Mouse (Mus musculus): Measurements from ENCODE around the gene Tcf20.

Gene Tcf20

GRCm38 (mm10) chr15:82829917-82830316, 157.8 kb downstream of the Tcf20 start:
- in situ Hi-C loops (cut with MboI; ENCODE audit: unreplicated experiment in 2 of 2), result no loop called here

- in situ Hi-C loops (cut with MboI; ENCODE audit: unreplicated experiment in 2 of 2), result no loop called here
Measured at GRCm38 (mm10) chr15:82825866-82826265, 161.8 kb downstream of the Tcf20 start.

GRCm38 (mm10) chr15:82822347-82822746, 165.3 kb downstream of the Tcf20 start:
- in situ Hi-C loops (cut with MboI; ENCODE audit: unreplicated experiment in 2 of 2), result loop anchor here in 1 of 2 experiments (25.0 kb wide), 1 partner anchor 490 kb away; no protein-coding TSS in a partner anchor

DNA sequence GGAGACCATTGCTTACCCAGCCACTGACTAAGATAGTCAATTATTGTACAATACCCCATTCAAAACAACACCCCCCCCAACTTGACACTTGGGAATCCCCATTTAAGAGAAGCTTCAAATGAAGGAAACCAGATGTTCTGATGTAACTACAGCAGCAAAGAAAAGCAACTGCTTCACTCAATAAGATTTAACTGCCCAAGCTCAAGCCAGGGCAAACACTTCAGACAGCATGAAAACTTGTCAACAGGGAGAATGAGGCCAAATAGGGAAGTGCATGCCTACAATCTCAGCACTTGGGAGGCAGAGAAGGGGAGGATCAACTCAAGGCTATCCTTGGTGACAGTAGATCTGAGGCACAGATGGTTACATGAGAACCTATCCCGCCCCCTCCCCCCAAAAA, 166.0 kb downstream of the Tcf20 start:
- in situ Hi-C loops (cut with MboI; ENCODE audit: unreplicated experiment in 2 of 2), result loop anchor here in 1 of 2 experiments (25.0 kb wide), 1 partner anchor 491 kb away; no protein-coding TSS in a partner anchor

DNA sequence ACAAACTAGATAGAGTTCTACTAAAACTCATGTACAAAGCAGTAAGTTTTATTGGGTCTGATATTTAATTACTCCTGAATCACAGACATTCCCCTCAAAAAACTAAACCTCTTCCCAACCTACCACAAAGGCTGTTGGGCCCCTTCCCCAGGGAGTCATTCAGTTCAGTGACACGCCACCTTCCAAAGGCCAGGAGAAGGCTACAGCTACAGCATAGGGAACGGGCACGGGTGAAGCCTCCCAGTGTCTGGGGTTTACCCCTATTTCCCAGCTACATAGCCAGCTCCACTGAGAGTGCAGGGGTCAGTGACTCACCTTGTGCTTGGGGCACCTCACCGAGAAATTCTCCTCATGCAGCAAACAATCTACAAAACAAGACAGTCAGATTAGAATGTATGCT, 172.4 kb downstream of the Tcf20 start:
- in situ Hi-C loops (cut with MboI; ENCODE audit: unreplicated experiment in 2 of 2), result loop anchor here (5.0 to 25.0 kb wide), 4 partner anchors 222 to 800 kb away; partner anchors contain the start of gene Ttll1 (in 1 of the 2)

GRCm38 (mm10) chr15:82814806-82815205, 172.9 kb downstream of the Tcf20 start:
- in situ Hi-C loops (cut with MboI; ENCODE audit: unreplicated experiment in 2 of 2), result loop anchor here (5.0 to 25.0 kb wide), 5 partner anchors 222 to 800 kb away; partner anchors contain the start of gene Ttll1 (in 1 of the 2)

DNA sequence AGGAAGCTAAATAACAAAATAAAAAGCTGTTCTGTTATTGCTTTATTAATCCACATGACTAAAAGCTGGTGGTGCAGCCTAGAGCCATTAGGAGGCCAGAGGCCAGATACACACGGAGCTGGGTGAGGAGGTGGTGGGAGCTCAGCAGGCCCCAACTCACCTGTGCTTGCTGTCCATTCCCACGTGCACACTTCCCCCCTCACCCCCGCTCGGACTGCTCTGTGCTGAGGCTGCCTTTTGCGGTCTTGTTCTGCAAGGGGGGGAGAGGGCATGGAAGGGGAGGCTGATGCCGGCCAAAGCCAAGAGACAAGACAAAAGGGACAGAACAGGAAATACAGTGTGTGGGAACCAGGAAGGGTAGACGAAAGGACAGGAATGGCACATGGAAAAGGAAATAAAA, 173.4 kb downstream of the Tcf20 start:
- in situ Hi-C loops (cut with MboI; ENCODE audit: unreplicated experiment in 2 of 2), result loop anchor here (5.0 to 25.0 kb wide), 4 partner anchors 393 to 800 kb away; partner anchors contain the start of gene Ttll1 (in 1 of the 2)

DNA sequence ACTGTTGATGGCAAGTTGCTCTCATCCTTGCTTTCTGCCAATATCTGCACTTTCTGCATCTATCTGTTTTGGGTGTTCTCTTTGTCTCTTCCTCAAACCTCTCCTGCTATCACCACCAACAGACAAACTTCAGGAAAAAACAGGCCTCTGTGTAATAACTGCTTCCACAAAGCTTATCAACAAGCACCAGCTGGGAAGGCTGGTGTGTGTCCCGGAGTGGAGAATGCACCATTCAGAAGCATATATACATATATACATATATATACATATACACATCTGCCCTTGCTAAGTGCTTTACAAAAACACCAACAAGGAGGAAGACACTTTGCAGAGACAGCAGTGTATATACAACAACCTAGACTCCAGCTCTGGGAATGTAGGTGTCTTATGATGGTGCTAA, 177.1 kb downstream of the Tcf20 start:
- in situ Hi-C loops (cut with MboI; ENCODE audit: unreplicated experiment in 2 of 2), result loop anchor here (5.0 to 25.0 kb wide), 4 partner anchors 397 to 804 kb away; partner anchors contain the start of gene Ttll1 (in 1 of the 2)

DNA sequence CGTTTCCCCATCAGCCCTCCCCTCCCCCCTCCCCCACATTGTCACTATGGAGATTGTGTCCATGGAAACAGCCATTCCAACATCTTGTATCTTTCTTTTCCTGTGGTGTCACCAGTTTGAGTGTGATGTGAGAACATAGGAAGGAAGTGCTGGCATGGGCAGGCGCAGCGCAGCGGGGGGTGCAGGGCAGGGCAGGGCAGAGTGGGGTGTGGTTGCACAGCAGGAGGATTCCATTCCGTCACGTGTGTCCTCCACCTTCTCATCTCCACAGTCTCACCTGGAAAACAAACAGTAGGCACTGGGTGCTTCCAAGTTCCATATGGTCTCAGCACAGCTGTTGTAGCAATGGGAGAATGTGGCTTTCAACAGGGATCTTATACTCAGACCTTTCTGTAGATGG, 178.2 kb downstream of the Tcf20 start:
- in situ Hi-C loops (cut with MboI; ENCODE audit: unreplicated experiment in 2 of 2), result loop anchor here (10.0 to 25.0 kb wide), 5 partner anchors 305 to 705 kb away; partner anchors contain the start of gene Ttll1 (in 1 of the 2)

- in situ Hi-C loops (cut with MboI; ENCODE audit: unreplicated experiment in 2 of 2), result loop anchor here (10.0 to 25.0 kb wide), 5 partner anchors 308 to 708 kb away; partner anchors contain the start of gene Ttll1 (in 1 of the 2)
Measured at GRCm38 (mm10) chr15:82806969-82807763, 180.5 kb downstream of the Tcf20 start.

DNA sequence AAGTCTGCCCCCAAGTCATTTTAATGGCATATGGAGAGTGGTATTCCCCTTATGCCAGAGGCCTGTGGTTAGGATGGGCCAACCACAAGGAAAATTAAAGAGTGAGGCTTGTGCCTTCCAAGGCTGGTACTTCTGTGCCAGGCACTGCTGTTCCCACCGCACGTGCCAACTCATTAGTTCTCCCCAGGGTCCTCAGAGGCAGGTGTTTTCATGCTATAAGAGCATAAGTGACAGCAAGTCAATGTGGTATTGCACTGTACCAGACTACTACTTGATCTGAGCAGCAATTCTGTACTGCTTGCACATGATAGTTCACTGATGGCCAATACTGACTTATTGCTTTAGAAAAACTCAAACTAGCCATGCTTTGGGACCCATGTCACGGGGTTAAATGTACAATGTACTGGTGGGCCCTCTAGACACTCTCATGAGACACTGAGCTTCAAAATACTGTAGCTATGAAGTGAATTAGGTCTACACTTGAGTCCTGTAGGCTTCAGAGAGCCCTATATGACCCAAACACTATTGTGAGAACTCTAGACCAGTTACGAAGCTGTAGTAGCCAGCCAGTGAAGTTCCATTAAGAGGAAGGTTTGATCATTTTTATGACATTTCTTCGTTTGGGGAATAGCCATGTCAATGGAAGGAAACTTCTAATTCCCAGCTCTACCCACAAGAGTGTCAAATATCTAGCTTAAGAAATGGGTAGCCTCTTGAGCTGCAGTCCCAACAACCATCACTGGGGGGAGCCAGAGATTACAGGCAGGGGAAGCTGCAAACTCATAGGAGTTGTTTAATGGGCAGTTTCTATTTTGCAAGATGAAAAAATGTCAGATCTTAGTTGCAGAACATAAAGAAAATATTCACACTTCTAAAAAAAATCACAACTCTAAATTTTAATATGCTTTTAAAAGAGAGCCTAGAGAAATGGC, 182.7 kb downstream of the Tcf20 start:
- in situ Hi-C loops (cut with MboI; ENCODE audit: unreplicated experiment in 2 of 2), result loop anchor here (5.0 to 25.0 kb wide), 7 partner anchors 237 to 710 kb away; partner anchors contain the start of gene Ttll1 (in 1 of the 2)

DNA sequence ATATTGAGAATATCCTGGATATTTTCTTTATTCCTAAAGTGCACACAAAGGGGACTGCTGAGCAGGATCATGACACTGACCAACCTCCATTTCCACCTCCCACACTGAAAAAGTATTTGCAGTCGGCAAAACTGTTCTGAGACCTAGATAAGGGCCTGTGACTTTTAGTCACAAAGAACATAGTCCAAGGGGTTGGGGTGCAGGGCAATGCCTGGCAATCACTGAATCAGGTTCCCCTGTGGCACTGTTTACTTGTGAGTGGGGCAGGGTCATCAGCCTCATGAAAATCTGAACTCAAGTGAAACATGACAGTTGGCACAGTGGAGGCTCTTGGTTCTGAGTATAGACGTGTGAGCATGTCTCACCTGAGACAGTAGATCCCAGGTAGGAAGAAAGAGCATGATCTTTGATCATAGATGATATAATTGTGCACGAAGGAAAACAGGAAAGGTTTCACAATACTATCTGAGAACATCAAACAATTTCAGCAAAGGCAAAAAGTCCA, 191.7 kb downstream of the Tcf20 start:
- in situ Hi-C loops (cut with MboI; ENCODE audit: unreplicated experiment in 2 of 2), result loop anchor here in 1 of 2 experiments (25.0 kb wide), 1 partner anchor 509 kb away; the partner anchor contains the start of gene Wbp2nl

DNA sequence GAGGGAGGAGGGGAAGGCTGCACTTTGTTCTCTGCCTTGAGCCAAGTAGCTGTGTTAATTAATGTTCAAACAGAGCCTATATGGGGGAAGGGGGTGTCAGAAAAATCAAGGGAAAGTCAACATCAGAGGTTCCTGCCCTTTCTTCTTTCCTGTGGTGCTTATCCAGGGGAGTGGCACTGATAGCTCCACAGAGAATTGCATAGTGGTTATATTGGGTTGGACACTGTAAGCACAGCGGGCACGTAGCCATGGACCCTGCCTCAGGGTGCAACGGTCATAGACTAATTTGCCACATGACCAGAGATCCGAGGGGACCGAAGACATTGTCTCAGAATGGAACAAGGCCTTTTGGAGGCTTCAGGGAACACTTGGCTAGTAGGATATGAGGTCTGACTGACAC, 193.4 kb downstream of the Tcf20 start, which contains the start of gene Cyp2d26:
Gene Cyp2d26 (minus strand): TSS at position 18 of the 400 bp plus-strand sequence.
- in situ Hi-C loops (cut with MboI; ENCODE audit: unreplicated experiment in 2 of 2), result loop anchor here in 1 of 2 experiments (25.0 kb wide), 1 partner anchor 507 kb away; the partner anchor contains the start of gene Wbp2nl

GRCm38 (mm10) chr15:82793868-82794267, 193.8 kb downstream of the Tcf20 start:
- in situ Hi-C loops (cut with MboI; ENCODE audit: unreplicated experiment in 2 of 2), result loop anchor here in 1 of 2 experiments (25.0 kb wide), 1 partner anchor 507 kb away; the partner anchor contains the start of gene Wbp2nl

DNA sequence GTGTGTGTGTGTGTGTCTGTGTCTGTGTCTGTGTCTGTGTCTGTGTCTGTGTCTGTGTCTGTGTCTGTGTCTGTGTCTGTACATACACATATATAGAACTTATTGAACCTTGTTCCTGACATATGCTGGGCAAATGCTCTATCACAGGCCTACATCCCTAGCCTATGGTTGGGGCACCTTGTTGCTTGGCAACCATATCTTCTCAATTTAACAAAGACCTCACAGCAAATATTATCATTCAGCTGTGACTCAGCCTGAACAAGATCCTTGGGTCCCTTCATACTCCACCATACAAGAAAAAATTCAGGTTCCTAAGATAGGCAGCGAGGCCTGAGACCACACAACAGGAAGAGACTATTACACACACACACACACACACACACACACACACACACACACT, 194.2 kb downstream of the Tcf20 start:
- in situ Hi-C loops (cut with MboI; ENCODE audit: unreplicated experiment in 2 of 2), result loop anchor here in 1 of 2 experiments (25.0 kb wide), 1 partner anchor 506 kb away; the partner anchor contains the start of gene Wbp2nl

DNA sequence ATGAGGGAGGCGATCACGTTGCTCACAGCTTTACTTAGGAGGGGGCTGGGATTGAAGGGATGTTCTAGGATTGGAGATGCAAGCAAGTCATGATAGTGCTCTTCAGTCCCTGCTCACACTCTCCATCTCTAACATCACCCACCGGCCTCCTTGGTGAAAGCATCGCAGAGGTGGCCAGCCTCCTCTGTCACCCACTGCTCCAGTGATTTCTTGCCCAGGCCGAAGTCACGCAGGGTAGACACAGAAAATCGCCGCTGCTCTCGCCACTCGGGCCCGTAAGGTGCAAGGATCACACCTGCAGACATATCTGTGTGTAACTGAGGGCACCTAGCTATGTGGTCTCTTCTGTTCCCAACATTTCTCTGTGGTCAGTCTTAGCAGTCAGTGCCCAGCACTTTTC, 195.1 kb downstream of the Tcf20 start:
- in situ Hi-C loops (cut with MboI; ENCODE audit: unreplicated experiment in 2 of 2), result loop anchor here in 1 of 2 experiments (25.0 kb wide), 1 partner anchor 505 kb away; the partner anchor contains the start of gene Wbp2nl

GRCm38 (mm10) chr15:82784581-82784980, 203.1 kb downstream of the Tcf20 start:
- in situ Hi-C loops (cut with MboI; ENCODE audit: unreplicated experiment in 2 of 2), result loop anchor here (10.0 to 25.0 kb wide), 2 partner anchors 497 to 850 kb away; partner anchors contain the start of gene Wbp2nl (in 1 of the 2)

DNA sequence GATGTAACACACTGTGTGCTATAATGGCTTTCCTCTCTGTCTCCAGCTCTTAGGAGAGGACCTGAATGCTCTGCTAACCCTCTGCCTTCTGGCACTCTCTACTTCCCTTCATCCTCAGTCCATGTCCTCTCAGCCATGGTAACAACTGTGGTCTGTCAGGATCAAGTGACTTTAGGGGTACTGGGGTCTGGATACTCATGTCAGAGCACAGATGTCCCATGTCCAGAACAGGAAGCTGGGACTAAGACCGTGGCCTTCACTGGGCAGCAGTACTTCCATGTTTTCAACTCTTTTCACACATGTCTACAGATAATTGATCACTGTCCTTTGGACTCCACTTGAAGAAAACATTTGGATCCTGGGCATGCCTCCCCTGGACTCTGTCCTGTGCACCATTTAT, 203.9 kb downstream of the Tcf20 start:
- in situ Hi-C loops (cut with MboI; ENCODE audit: unreplicated experiment in 2 of 2), result loop anchor here (10.0 to 25.0 kb wide), 2 partner anchors 496 to 851 kb away; partner anchors contain the start of gene Wbp2nl (in 1 of the 2)

GRCm38 (mm10) chr15:82777856-82778255, 209.8 kb downstream of the Tcf20 start:
- in situ Hi-C loops (cut with MboI; ENCODE audit: unreplicated experiment in 2 of 2), result loop anchor here in 1 of 2 experiments (25.0 kb wide), 1 partner anchor 491 kb away; the partner anchor contains the start of gene Wbp2nl

Data from v-Abl transformed pro-B cells (cell line).